Comparison of ENCODE assay signal across 35 mouse cellular contexts in the genomic region with DNA sequence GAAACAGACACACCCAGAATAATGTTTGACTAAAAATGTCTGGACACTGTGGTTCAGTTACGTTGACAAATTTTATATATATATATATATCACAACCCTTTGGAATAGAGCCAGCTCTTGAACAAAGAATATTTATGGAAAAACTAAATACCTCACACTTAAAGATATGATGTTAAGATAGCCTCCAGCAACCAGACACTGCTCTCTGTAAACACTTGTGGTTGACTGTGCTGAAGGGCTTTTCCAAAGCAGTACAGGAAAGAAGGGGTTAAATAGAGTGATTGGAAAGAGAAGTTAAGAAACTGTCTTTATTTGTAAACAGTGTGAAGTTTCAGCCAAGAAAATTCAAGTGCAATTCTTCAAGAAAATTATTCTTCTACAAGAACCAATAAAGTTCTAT.
"Had no signal": no experiment of that assay in that cellular context is flagged by ENCODE, and none has a peak within 500 bp of the region (broad histone marks: within the 10 kb centered on the region; RNA-seq: fewer than 3 reads in every experiment).

No protein-coding gene starts in this region.

- H3K4me1 ChIP-seq: hindbrain, embryonic 15.5 days; intestine, embryonic 15.5 days had no signal

- ATAC-seq: hindbrain, embryonic 16.5 days; hindbrain, postnatal 0 days; inflammation-experienced regulatory T-cells, adult 6 months; intestine, embryonic 15.5 days; intestine, embryonic 16.5 days; intestine, postnatal 0 days had no signal

- DNase-seq: heart, adult 2 months; heart, postnatal 10 days; heart, postnatal 14 days; heart, postnatal 36 days; heart, postnatal 4 days; kidney, adult 11 months; kidney, adult 18-20 months; kidney, adult 2 months; kidney, adult 8-10 months; kidney, adult 9 months; kidney, postnatal 10 days; kidney, postnatal 14 days; kidney, postnatal 25 days; kidney, postnatal 36 days; kidney, postnatal 4 days; layer of hippocampus, adult 9-11 months had no signal

- H3K4me3 ChIP-seq: heart, adult 2 months; heart, embryonic 10.5 days; heart, embryonic 12.5 days; heart, embryonic 13.5 days; heart, embryonic 15.5 days; hindbrain, embryonic 10.5 days; hindbrain, embryonic 12.5 days; hindbrain, embryonic 13.5 days; hindbrain, embryonic 15.5 days; intestine, embryonic 15.5 days; kidney, embryonic 15.5 days; layer of hippocampus, adult 2 months had no signal

- H3K27ac ChIP-seq: heart, adult 2 months; heart, embryonic 10.5 days; heart, embryonic 13.5 days; heart, embryonic 15.5 days; hindbrain, embryonic 10.5 days; hindbrain, embryonic 12.5 days; hindbrain, embryonic 13.5 days; hindbrain, embryonic 14.5 days; hindbrain, embryonic 15.5 days; hindbrain, postnatal 0 days; intestine, embryonic 15.5 days; kidney, embryonic 15.5 days; kidney, postnatal 0 days; layer of hippocampus, adult 2 months had no signal

- H3K9me3 ChIP-seq: heart, embryonic 10.5 days; heart, embryonic 12.5 days; heart, embryonic 13.5 days; heart, embryonic 15.5 days; hindbrain, embryonic 10.5 days; hindbrain, embryonic 12.5 days; hindbrain, embryonic 13.5 days; hindbrain, embryonic 15.5 days; intestine, embryonic 15.5 days; kidney, embryonic 15.5 days had no signal

- H3K4me2 ChIP-seq: heart, embryonic 11.5 days; heart, embryonic 12.5 days; heart, embryonic 13.5 days; heart, embryonic 15.5 days; hindbrain, embryonic 12.5 days; hindbrain, embryonic 13.5 days; hindbrain, embryonic 14.5 days; hindbrain, embryonic 15.5 days; intestine, embryonic 15.5 days; kidney, embryonic 15.5 days had no signal

- H3K27me3 ChIP-seq: heart, embryonic 12.5 days; heart, embryonic 13.5 days; heart, embryonic 15.5 days; hindbrain, embryonic 12.5 days; hindbrain, embryonic 13.5 days; hindbrain, embryonic 15.5 days; intestine, embryonic 15.5 days; kidney, embryonic 15.5 days had no signal

- H3K9ac ChIP-seq: heart, embryonic 12.5 days; heart, embryonic 13.5 days; heart, embryonic 15.5 days; hindbrain, embryonic 12.5 days; hindbrain, embryonic 13.5 days; hindbrain, embryonic 14.5 days; hindbrain, embryonic 15.5 days; intestine, embryonic 15.5 days; kidney, embryonic 15.5 days had no signal

- H3K36me3 ChIP-seq: heart, embryonic 10.5 days; heart, embryonic 12.5 days; heart, embryonic 13.5 days; heart, embryonic 15.5 days; hindbrain, embryonic 10.5 days; hindbrain, embryonic 12.5 days; hindbrain, embryonic 13.5 days; hindbrain, embryonic 15.5 days; intestine, embryonic 15.5 days; kidney, embryonic 15.5 days had no signal
